Comparison of ENCODE assay signal across 8 mouse cellular contexts in the genomic region with DNA sequence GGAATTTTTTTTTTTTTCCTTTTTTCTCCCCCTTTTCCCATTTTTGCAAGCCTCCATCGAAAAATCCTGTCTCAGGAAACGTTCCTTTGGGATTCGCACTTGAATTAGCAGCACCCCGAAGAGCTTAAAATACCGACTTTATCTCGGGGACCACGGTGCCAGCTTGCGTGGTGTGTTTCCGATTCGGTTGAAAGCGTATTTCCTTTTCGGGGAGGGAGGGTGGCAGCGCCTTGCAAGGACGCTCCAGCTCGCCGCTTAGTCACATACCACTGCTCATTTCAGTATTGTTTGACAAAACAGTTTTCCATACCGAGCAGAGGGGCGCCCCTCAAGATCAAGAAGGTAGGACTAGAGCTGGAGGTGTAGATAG. TPM values are rescaled to one million over a fixed set of nuclear protein-coding genes. Genes with fewer than 3 reads are reported as not detected.
DNase-seq lines count a peak whose midpoint lies in the region; ATAC-seq and TF ChIP-seq lines count a peak whose summit lies in the region.

No protein-coding gene starts in this region.

- 0 out of 2 replicates have a peak, but pooled peaks have one; percentile 21 for ATAC-seq in liver, embryonic 13.5 days (ENCODE audit: low read depth)
- no peak for ATAC-seq in neural tube, embryonic 13.5 days (ENCODE audit: low read depth)

- H3K4me3 ChIP-seq in heart, adult 2 months, result peak overlapping the region; percentile 98
- peak overlapping the region; percentile 100 for H3K4me3 ChIP-seq in liver, embryonic 13.5 days (replicated peaks)
- peak overlapping the region; percentile 98 for H3K4me3 ChIP-seq in neural tube, embryonic 13.5 days

- peak; percentile 56 for DNase-seq in urinary bladder, postnatal 14 days (ENCODE audit: low spot score)
- no peak for DNase-seq in urinary bladder, adult 18-20 months (ENCODE audit: low spot score in 2 of 2)
- DNase-seq in cerebellum, postnatal 36 days, result peak; percentile 48 to 51
- peak; percentile 55 to 73 for DNase-seq in heart, adult 2 months
- DNase-seq in kidney, adult 9 months, result peak; percentile 63
- peak; percentile 61 for DNase-seq in liver, embryonic 13.5 days
- DNase-seq in thymus, postnatal 0 days (ENCODE audit: low spot score), result peak; percentile 69

- peak overlapping the region; percentile 94 for H3K27ac ChIP-seq in heart, adult 2 months
- H3K27ac ChIP-seq in liver, embryonic 13.5 days, result peak overlapping the region; percentile 93
- peak overlapping the region; percentile 97 for H3K27ac ChIP-seq in neural tube, embryonic 13.5 days (replicated peaks)

- H3K9me3 ChIP-seq in liver, embryonic 13.5 days (replicated peaks), result no peaks in the 10 kb centered on the region
- no peaks in the 10 kb centered on the region for H3K9me3 ChIP-seq in neural tube, embryonic 13.5 days

- H3K4me2 ChIP-seq in liver, embryonic 13.5 days, result peak overlapping the region; percentile 82
- peak overlapping the region; percentile 78 for H3K4me2 ChIP-seq in neural tube, embryonic 13.5 days

- intact Hi-C loops in heart, adult 2 months (cut with DNase I), result loop anchor here (2.0 to 5.0 kb wide), 6 partner anchors 18 to 340 kb away; partner anchors contain the start of genes Brpf3, Srpk1 and Srsf3

- H3K36me3 ChIP-seq in heart, adult 2 months (ENCODE audit: control insufficient read depth, insufficient read depth, low read length), result peaks cover 28% of the 10 kb centered on the region
- peaks cover 13% of the 10 kb centered on the region; the same call in 1 of the 2 replicates for H3K36me3 ChIP-seq in liver, embryonic 13.5 days
- H3K36me3 ChIP-seq in neural tube, embryonic 13.5 days, result 0 out of 2 replicates have a peak, but pooled peaks cover 4% of the 10 kb centered on the region

- TF ChIP-seq EP300 in heart, adult 2 months (IDR thresholded peaks at IDR 0.05; ENCODE audit: insufficient read depth, low read depth, low read length), result no peak

- no peaks in the 10 kb centered on the region for H3K27me3 ChIP-seq in heart, adult 2 months (ENCODE audit: control insufficient read depth, insufficient read depth, low read length)
- no peaks in the 10 kb centered on the region for H3K27me3 ChIP-seq in liver, embryonic 13.5 days
- H3K27me3 ChIP-seq in neural tube, embryonic 13.5 days, result peaks cover 12% of the 10 kb centered on the region

- H3K9ac ChIP-seq in heart, adult 2 months (ENCODE audit: low read depth, low read length), result peak overlapping the region; percentile 97
- H3K9ac ChIP-seq in liver, embryonic 13.5 days, result peak overlapping the region; percentile 98
- peak overlapping the region; percentile 97 for H3K9ac ChIP-seq in neural tube, embryonic 13.5 days

- no peak for TF ChIP-seq CTCF in heart, adult 2 months (IDR thresholded peaks at IDR 0.05)

- peaks cover 5% of the 10 kb centered on the region for H3K79me2 ChIP-seq in heart, adult 2 months (replicated peaks; ENCODE audit: control insufficient read depth, insufficient read depth, low read length)

- whole genome bisulfite sequencing in heart, adult 2 months, result under 1% methylated on average over 18 of the region's 18 CpGs
- WGBS in liver, embryonic 13.5 days (ENCODE audit: insufficient replicate concordance), result under 1% methylated on average over 18 of the region's 18 CpGs
- WGBS in neural tube, embryonic 13.5 days, result under 1% methylated on average over 18 of the region's 18 CpGs

- peak; percentile 28; the same call in 1 of the 2 replicates for TF ChIP-seq POLR2A in heart, adult 2 months (IDR thresholded peaks at IDR 0.05; ENCODE audit: insufficient read depth, low read depth, low read length)

- peaks cover 17% of the 10 kb centered on the region for H3K4me1 ChIP-seq in heart, adult 2 months (ENCODE audit: control insufficient read depth, insufficient read depth, low read length)
- H3K4me1 ChIP-seq in liver, embryonic 13.5 days (replicated peaks), result peaks cover 65% of the 10 kb centered on the region
- peaks cover 60% of the 10 kb centered on the region for H3K4me1 ChIP-seq in neural tube, embryonic 13.5 days (replicated peaks)

RNA-seq across cellular contexts. Expression of gene Mapk14, which starts 1.2 kb away (rescaled TPM):
- total RNA-seq in heart, adult 2 months (2021), result 10 to 100 TPM; 50.1 to 52.8 TPM
- 51.3 and 95.3 TPM in 2 replicates for polyA plus RNA-seq in heart, adult 2 months (2012; rRNA removed)
- 30.8 and 32.5 TPM in 2 replicates for polyA plus RNA-seq in liver, embryonic 13.5 days (2015; fragmentation: Nextera tagmentation; extraction: Ambion mirVana)
- 29.0 and 29.4 TPM in 2 replicates for polyA plus RNA-seq in neural tube, embryonic 13.5 days (2015; fragmentation: Nextera tagmentation; extraction: Ambion mirVana)
- polyA plus RNA-seq in thymus, postnatal 0 days (2015; fragmentation: Nextera tagmentation; extraction: Ambion mirVana), result 42.2 and 45.7 TPM in 2 replicates

RNA-seq across cellular contexts. Expression of gene Slc26a8, which starts 2.3 kb away (rescaled TPM):
- under 1 TPM; 0.26 to 0.70 TPM for total RNA-seq in heart, adult 2 months (2021)
- 0.73 and 1.3 TPM in 2 replicates for polyA plus RNA-seq in heart, adult 2 months (2012; rRNA removed)
- polyA plus RNA-seq in liver, embryonic 13.5 days (2015; fragmentation: Nextera tagmentation; extraction: Ambion mirVana), result 0.09 and 0.20 TPM in 2 replicates
- polyA plus RNA-seq in neural tube, embryonic 13.5 days (2015; fragmentation: Nextera tagmentation; extraction: Ambion mirVana), result 0.94 and 1.2 TPM in 2 replicates
- 0.42 and 0.79 TPM in 2 replicates for polyA plus RNA-seq in thymus, postnatal 0 days (2015; fragmentation: Nextera tagmentation; extraction: Ambion mirVana)

RNA-seq across cellular contexts. Expression of gene AC170998.1, which starts 33.6 kb away (rescaled TPM):
- under 1 TPM in 1 of 2 experiments, not detected in 1; 0.52 TPM for total RNA-seq in heart, adult 2 months (2021)
- polyA plus RNA-seq in heart, adult 2 months (2012; rRNA removed), result 0.27 TPM in 1 of 2 replicates, not detected in the other
- polyA plus RNA-seq in liver, embryonic 13.5 days (2015; fragmentation: Nextera tagmentation; extraction: Ambion mirVana), result 0.75 and 1.2 TPM in 2 replicates
- 1.7 and 1.8 TPM in 2 replicates for polyA plus RNA-seq in neural tube, embryonic 13.5 days (2015; fragmentation: Nextera tagmentation; extraction: Ambion mirVana)
- 0.87 and 2.1 TPM in 2 replicates for polyA plus RNA-seq in thymus, postnatal 0 days (2015; fragmentation: Nextera tagmentation; extraction: Ambion mirVana)

Comparison
In these comparisons a context has a peak if more than half of its experiments do, and no peak if none do; other contexts are left out.
1. DNase-seq: peak in urinary bladder, postnatal 14 days (single experiment), cerebellum, postnatal 36 days (2 of 2), heart, adult 2 months (2 of 2), kidney, adult 9 months (single experiment), liver, embryonic 13.5 days (single experiment) and thymus, postnatal 0 days (single experiment); none in urinary bladder, adult 18-20 months (0 of 2).
2. Peak in every context shown above with its lines, with median percentiles within 50 percentile points of each other: H3K27ac ChIP-seq, H3K4me3 ChIP-seq and H3K9ac ChIP-seq.